Mouse (Mus musculus): ENCODE results near the gene Tbc1d17.

DNA sequence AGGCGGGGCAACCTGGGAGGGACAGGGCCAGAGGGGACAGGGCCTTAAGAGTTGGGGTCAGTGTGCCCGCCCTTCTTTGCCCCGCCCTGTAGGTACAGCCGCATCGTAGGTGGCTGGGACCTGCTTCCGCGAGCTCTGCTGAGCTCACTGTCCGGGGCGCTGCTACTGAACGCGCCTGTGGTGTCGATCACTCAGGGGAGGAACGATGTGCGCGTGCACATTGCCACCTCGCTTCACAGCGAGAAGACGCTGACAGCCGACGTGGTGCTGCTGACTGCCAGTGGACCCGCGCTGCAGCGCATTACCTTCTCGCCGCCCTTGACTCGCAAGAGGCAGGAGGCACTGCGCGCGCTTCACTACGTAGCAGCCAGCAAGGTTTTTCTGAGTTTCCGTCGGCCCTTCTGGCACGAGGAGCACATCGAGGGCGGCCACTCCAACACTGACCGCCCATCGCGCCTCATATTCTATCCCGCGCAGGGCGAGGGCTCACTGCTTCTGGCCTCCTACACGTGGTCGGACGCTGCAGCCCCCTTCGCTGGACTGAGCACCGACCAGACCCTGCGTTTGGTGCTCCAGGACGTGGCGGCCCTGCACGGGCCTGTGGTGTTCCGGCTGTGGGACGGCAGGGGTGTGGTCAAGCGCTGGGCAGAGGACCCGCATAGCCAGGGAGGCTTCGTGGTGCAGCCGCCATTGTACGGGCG, 9.2 kb downstream of the Tbc1d17 start:
- no peak for TF ChIP-seq POLR2A (IDR thresholded peaks at IDR 0.05; ENCODE audit: borderline replicate concordance, extremely low read depth, insufficient read depth, insufficient read length, poor library complexity, severe bottlenecking)
- no peak for TF ChIP-seq CTCF (IDR thresholded peaks at IDR 0.05; ENCODE audit: borderline replicate concordance, extremely low read depth, insufficient read depth, insufficient read length)

Measured in brain, embryonic 14.5 days (tissue).